Mouse (Mus musculus): ENCODE data around the gene Fezf2. TPM values are rescaled to one million over a fixed set of nuclear protein-coding genes. Genes with fewer than 3 reads are reported as not detected.

Gene Fezf2
- total RNA-seq, 2 experiments from 2014 or later: not detected

- DNase-seq (ENCODE audit: low spot score in 2 of 2): no peak
Measured at GRCm38 (mm10) chr14:12342458-12343131, 5.4 kb downstream of the Fezf2 start.

GRCm38 (mm10) chr14:12341789-12342457 is 6.1 kb downstream of the Fezf2 start:
- DNase-seq (ENCODE audit: low spot score in 2 of 2): no peak

- no peak for DNase-seq (ENCODE audit: low spot score in 2 of 2)
Measured at GRCm38 (mm10) chr14:12341075-12341788, 6.8 kb downstream of the Fezf2 start.

GRCm38 (mm10) chr14:12340238-12341074 is 7.5 kb downstream of the Fezf2 start:
- DNase-seq (ENCODE audit: low spot score in 2 of 2): no peak

DNA sequence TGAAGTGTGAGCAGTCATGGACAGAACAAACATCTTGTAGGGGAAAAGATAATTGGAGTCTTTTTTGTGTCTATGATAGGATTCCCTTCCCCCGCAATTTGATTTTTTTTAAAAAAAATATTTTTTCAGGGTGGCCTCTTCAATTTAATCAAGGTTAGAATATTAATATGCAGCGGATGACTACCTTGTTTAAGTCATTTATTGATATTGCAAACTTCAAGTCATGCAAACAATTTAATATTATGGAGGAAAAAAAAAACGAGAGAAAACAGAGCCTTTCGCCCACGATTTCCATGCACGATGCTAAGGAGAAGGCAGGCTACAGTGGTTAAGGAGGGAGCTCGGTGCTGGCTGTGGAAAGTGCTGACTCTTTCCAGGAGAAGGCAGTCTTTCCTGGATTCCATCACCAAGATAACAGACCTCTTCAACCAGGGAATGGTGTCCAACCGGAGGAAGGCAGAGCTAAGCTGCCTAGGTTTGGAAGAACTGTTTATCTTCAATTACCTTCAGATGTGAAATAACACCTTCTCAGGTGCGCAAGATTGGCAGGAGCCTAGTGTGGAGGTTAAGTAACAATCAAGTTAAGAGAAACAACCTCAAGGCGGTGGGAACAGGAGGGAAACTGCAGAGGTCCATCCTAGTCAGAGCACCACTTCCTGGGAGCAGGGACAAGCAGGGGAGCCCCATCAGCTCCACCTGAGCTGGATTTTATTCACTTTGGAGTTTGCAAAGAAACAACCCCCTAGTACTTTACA is 9.0 kb downstream of the Fezf2 start:
- DNase-seq (ENCODE audit: low spot score in 2 of 2): no peak

GRCm38 (mm10) chr14:12337998-12338809 is 9.8 kb downstream of the Fezf2 start:
- DNase-seq (ENCODE audit: low spot score in 2 of 2): no peak

GRCm38 (mm10) chr14:12337421-12337997 is 10.5 kb downstream of the Fezf2 start:
- no peak for DNase-seq (ENCODE audit: low spot score in 2 of 2)

GRCm38 (mm10) chr14:12334925-12335324 is 13.1 kb downstream of the Fezf2 start:
- DNase-seq (ENCODE audit: low spot score in 2 of 2): no peak

- no peak for DNase-seq (ENCODE audit: low spot score in 2 of 2)
Measured at GRCm38 (mm10) chr14:12333622-12334021, 14.4 kb downstream of the Fezf2 start.

DNA sequence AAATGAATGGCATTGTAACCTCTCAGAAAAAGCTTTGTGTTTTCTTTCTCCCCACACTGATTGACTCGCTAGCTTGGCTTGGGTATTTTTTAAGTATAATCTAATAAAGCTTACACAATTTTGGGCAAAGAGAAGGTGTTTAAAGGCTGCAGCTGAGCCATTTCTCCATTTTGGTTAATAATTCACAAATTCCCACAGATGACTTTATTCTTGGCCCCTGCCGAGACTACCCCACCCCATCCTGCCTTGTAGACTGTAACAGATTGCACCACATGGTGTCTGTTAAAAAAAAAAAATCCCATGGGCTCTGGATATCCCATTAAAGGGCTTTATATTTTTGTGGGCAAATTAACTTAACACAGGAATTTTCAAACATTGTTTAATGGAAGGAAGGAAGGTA is 44.9 kb downstream of the Fezf2 start:
- DNase-seq (ENCODE audit: low spot score in 2 of 2): no peak

GRCm38 (mm10) chr14:12300677-12301076 is 47.3 kb downstream of the Fezf2 start:
- DNase-seq (ENCODE audit: low spot score in 2 of 2): no peak

- no peak for DNase-seq (ENCODE audit: low spot score in 2 of 2)
Measured at GRCm38 (mm10) chr14:12300275-12300674, 47.7 kb downstream of the Fezf2 start.

GRCm38 (mm10) chr14:12299654-12300053 is 48.3 kb downstream of the Fezf2 start:
- DNase-seq (ENCODE audit: low spot score in 2 of 2): no peak

- DNase-seq (ENCODE audit: low spot score in 2 of 2): no peak
Measured at GRCm38 (mm10) chr14:12299171-12299570, 48.8 kb downstream of the Fezf2 start.

DNA sequence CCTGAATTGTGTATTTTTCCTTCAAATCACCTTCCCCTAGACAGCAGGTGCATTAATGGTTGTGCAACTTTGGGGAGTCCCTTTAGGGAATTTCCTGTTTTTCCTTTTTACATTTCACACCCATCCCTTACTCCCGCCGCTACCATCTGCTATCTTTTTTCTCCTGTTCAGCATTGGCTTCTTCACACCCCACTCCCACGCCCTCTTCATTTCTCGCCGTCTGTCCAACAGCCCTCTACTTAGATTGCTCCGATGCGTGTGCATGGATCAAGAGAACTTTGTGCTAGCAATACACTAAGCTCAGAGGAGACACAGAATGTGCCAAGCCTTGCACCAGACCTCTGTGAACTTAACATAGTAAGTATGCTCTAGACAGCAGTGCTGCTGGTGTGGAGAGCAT is 51.6 kb downstream of the Fezf2 start:
- DNase-seq (ENCODE audit: low spot score in 2 of 2): no peak

All from adrenal gland, postnatal 4 days (tissue).